Mouse (Mus musculus) MEL (cell line): Measurements from ENCODE around the gene Rpp14. TPM values are rescaled to one million over a fixed set of nuclear protein-coding genes. Genes with fewer than 3 reads are reported as not detected.

Source experiments
- DNase-seq: peaks from one replicate; pipeline ENCODE4 v3.0.0; 2011; ENCODE audit warnings: low read depth, low spot score
- H3K27ac ChIP-seq: 2 replicates; pipeline ENCODE4 v1.5.1; 2012; ENCODE audit warnings: low read depth, mild to moderate bottlenecking, control low read depth, low read length, moderate library complexity; ENCODE audit not compliant: control insufficient read depth
- H3K27me3 ChIP-seq, 2 experiments: fragments of 150-350 bp in 1 of 2; sonication (generic) in 1 of 2; 2 replicates each; pipeline ENCODE4 v1.6.1; 2012; ENCODE audit warnings: low read length in 2 of 2, mild to moderate bottlenecking in 2 of 2, improper control_type of control experiment in 1 of 2, moderate library complexity in 1 of 2; ENCODE audit not compliant: insufficient read depth in 2 of 2, control insufficient read depth in 1 of 2
- H3K36me3 ChIP-seq, 2 experiments: 2 replicates each; pipeline ENCODE4 v1.6.1; 2012 to 2014; ENCODE audit warnings: low read length in 2 of 2, improper control_type of control experiment in 1 of 2, inconsistent platforms in 1 of 2, mild to moderate bottlenecking in 1 of 2; ENCODE audit not compliant: insufficient read depth in 2 of 2, control insufficient read depth in 1 of 2
- H3K4me1 ChIP-seq, 2 experiments: fragments of 150-350 bp in 1 of 2; sonication (generic) in 1 of 2; 2 replicates each; pipeline ENCODE4 v1.6.1; 2012; ENCODE audit warnings: low read length in 2 of 2, improper control_type of control experiment in 1 of 2, mild to moderate bottlenecking in 1 of 2; ENCODE audit not compliant: insufficient read depth in 2 of 2, control insufficient read depth in 1 of 2
- H3K4me3 ChIP-seq, 2 experiments: fragments of 150-350 bp in 1 of 2; sonication (generic) in 1 of 2; 2 replicates each; pipeline ENCODE4 v1.5.1; 2012; ENCODE audit warnings: low read depth in 2 of 2, low read length in 2 of 2, mild to moderate bottlenecking in 2 of 2, moderate library complexity in 2 of 2, control low read depth in 1 of 2, improper control_type of control experiment in 1 of 2; ENCODE audit not compliant: control insufficient read depth in 1 of 2, insufficient read depth in 1 of 2
- H3K79me2 ChIP-seq: 2 replicates; pipeline ENCODE4 v1.6.1; 2012; ENCODE audit warnings: mild to moderate bottlenecking, low read length, moderate library complexity; ENCODE audit not compliant: control insufficient read depth, poor library complexity, insufficient read depth
- H3K9ac ChIP-seq: 2 replicates; pipeline ENCODE4 v1.6.1; 2012; ENCODE audit warnings: low read depth, mild to moderate bottlenecking, control low read depth, low read length, moderate library complexity; ENCODE audit not compliant: control insufficient read depth, poor library complexity, severe bottlenecking
- H3K9me3 ChIP-seq: fragments of 150-350 bp; sonication (generic); replicated peaks from 2 replicates; pipeline ENCODE4 v1.6.1; 2012; ENCODE audit warnings: mild to moderate bottlenecking, low read length, improper control_type of control experiment, moderate library complexity; ENCODE audit not compliant: insufficient read depth
- BHLHE40 ChIP-seq: IDR thresholded peaks from 2 replicates; pipeline ENCODE4 v1.6.1; 2012; ENCODE audit warnings: low read depth, mild to moderate bottlenecking, inconsistent platforms, low read length, improper control_type of control experiment, borderline replicate concordance
- CTCF ChIP-seq, 3 experiments: IDR thresholded peaks in 2 of 3; conservative IDR thresholded peaks in 1 of 3; 2 replicates each; pipeline ENCODE4 v1.5.1; 2011 to 2012; ENCODE audit warnings: low read length in 3 of 3, low read depth in 2 of 3, mild to moderate bottlenecking in 2 of 3, improper control_type of control experiment in 1 of 3, inconsistent platforms in 1 of 3, mixed read lengths in 1 of 3, moderate library complexity in 1 of 3; ENCODE audit not compliant: control insufficient read depth in 1 of 3, insufficient read depth in 1 of 3, poor library complexity in 1 of 3, severe bottlenecking in 1 of 3
- E2F4 ChIP-seq: IDR thresholded peaks from 2 replicates; pipeline ENCODE4 v1.6.1; 2011; ENCODE audit warnings: low read depth, low read length, improper control_type of control experiment, borderline replicate concordance
- ELF1 ChIP-seq: IDR thresholded peaks from 2 replicates; pipeline ENCODE4 v1.6.1; 2014; ENCODE audit warnings: low read depth, mild to moderate bottlenecking, inconsistent platforms, low read length, improper control_type of control experiment, moderate library complexity
- EP300 ChIP-seq, 2 experiments: IDR thresholded peaks; 2 replicates each; pipeline ENCODE4 v1.6.1; 2011; ENCODE audit warnings: improper control_type of control experiment in 2 of 2, low read length in 2 of 2, low read depth in 1 of 2, mild to moderate bottlenecking in 1 of 2
- GABPA ChIP-seq: IDR thresholded peaks from 2 replicates; pipeline ENCODE4 v1.6.1; 2012; ENCODE audit warnings: low read depth, mild to moderate bottlenecking, inconsistent platforms, low read length, improper control_type of control experiment, moderate library complexity
- HCFC1 ChIP-seq: IDR thresholded peaks from 2 replicates; pipeline ENCODE4 v1.6.1; 2012; ENCODE audit warnings: low read depth, mild to moderate bottlenecking, inconsistent platforms, low read length, improper control_type of control experiment, moderate library complexity
- MAFK ChIP-seq: IDR thresholded peaks from 2 replicates; pipeline ENCODE4 v1.6.1; 2011; ENCODE audit warnings: low read depth, mild to moderate bottlenecking, low read length, improper control_type of control experiment, borderline replicate concordance
- MAX ChIP-seq: IDR thresholded peaks from 2 replicates; pipeline ENCODE4 v1.6.1; 2011; ENCODE audit warnings: low read length, improper control_type of control experiment
- MAZ ChIP-seq: IDR thresholded peaks from 2 replicates; pipeline ENCODE4 v1.6.1; 2012; ENCODE audit warnings: low read depth, mild to moderate bottlenecking, inconsistent platforms, low read length, improper control_type of control experiment
- MEF2A ChIP-seq: IDR thresholded peaks from 2 replicates; pipeline ENCODE4 v1.6.1; 2014; ENCODE audit warnings: low read depth, mild to moderate bottlenecking, inconsistent platforms, low read length, improper control_type of control experiment; ENCODE audit not compliant: poor library complexity, insufficient replicate concordance, severe bottlenecking; ENCODE audit errors: extremely low read depth
- MXI1 ChIP-seq: IDR thresholded peaks from 2 replicates; pipeline ENCODE4 v1.6.1; 2011; ENCODE audit warnings: mild to moderate bottlenecking, low read depth, low read length, improper control_type of control experiment
- MYB ChIP-seq: IDR thresholded peaks from 2 replicates; pipeline ENCODE4 v1.6.1; 2011; ENCODE audit warnings: mild to moderate bottlenecking, low read depth, low read length, improper control_type of control experiment
- MYC ChIP-seq: IDR thresholded peaks from 2 replicates; pipeline ENCODE4 v1.6.1; 2011; ENCODE audit warnings: low read depth, mild to moderate bottlenecking, low read length, improper control_type of control experiment, moderate library complexity
- NELFE ChIP-seq: IDR thresholded peaks from 2 replicates; pipeline ENCODE4 v1.6.1; 2011; ENCODE audit warnings: low read depth, low read length, improper control_type of control experiment
- POLR2AphosphoS2 ChIP-seq: IDR thresholded peaks from 2 replicates; pipeline ENCODE4 v1.6.1; 2011; ENCODE audit warnings: low read length, improper control_type of control experiment
- RCOR1 ChIP-seq: IDR thresholded peaks from 2 replicates; pipeline ENCODE4 v1.6.1; 2012; ENCODE audit warnings: low read depth, mild to moderate bottlenecking, inconsistent platforms, low read length, improper control_type of control experiment
- SMC3 ChIP-seq: IDR thresholded peaks from 2 replicates; pipeline ENCODE4 v1.6.1; 2011; ENCODE audit warnings: low read depth, low read length, improper control_type of control experiment
- TBP ChIP-seq: IDR thresholded peaks from 2 replicates; pipeline ENCODE4 v1.8.0; 2011; ENCODE audit warnings: low read depth, low read length, improper control_type of control experiment
- TCF12 ChIP-seq: IDR thresholded peaks from 2 replicates; pipeline ENCODE4 v1.6.1; 2014; ENCODE audit warnings: low read depth, mild to moderate bottlenecking, inconsistent platforms, low read length, improper control_type of control experiment, moderate library complexity
- UBTF ChIP-seq: IDR thresholded peaks from 2 replicates; pipeline ENCODE4 v1.6.1; 2012; ENCODE audit warnings: low read depth, mild to moderate bottlenecking, inconsistent platforms, low read length, improper control_type of control experiment, moderate library complexity, borderline replicate concordance; ENCODE audit not compliant: insufficient read depth
- USF2 ChIP-seq, 2 experiments: IDR thresholded peaks; 2 replicates each; pipeline ENCODE4 v1.6.1; 2011 to 2012; ENCODE audit warnings: improper control_type of control experiment in 2 of 2, low read length in 2 of 2, borderline replicate concordance in 1 of 2, inconsistent platforms in 1 of 2, low read depth in 1 of 2, mild to moderate bottlenecking in 1 of 2; ENCODE audit not compliant: insufficient read depth in 1 of 2
- ZKSCAN1 ChIP-seq: IDR thresholded peaks from 2 replicates; pipeline ENCODE4 v1.6.1; 2012; ENCODE audit warnings: low read depth, mild to moderate bottlenecking, inconsistent platforms, low read length, improper control_type of control experiment, moderate library complexity
- ZMIZ1 ChIP-seq: IDR thresholded peaks from 2 replicates; pipeline ENCODE4 v1.6.1; 2012; ENCODE audit warnings: low read depth, mild to moderate bottlenecking, inconsistent platforms, low read length, improper control_type of control experiment, moderate library complexity
- polyA plus RNA-seq, 2 experiments: library from polyadenylated mRNA; stranded (reverse) in 1 of 2; unstranded in 1 of 2; fragments of >175 nt in 1 of 2; fragments of >200 nt in 1 of 2; gene quantifications; 2 replicates each; pipeline versions ENCODE4 v1.2.1 to v1.2.4; 2012; ENCODE audit warnings: low replicate concordance in 2 of 2, low read depth in 1 of 2; ENCODE audit not compliant: insufficient read length in 2 of 2, insufficient read depth in 1 of 2, missing spikeins in 1 of 2
- total RNA-seq: library from RNA; depleted of rRNA; stranded (reverse); fragments of 300-350 nt; gene quantifications from 2 replicates; pipeline ENCODE4 v1.2.3, GENCODE M21; 2012

The Rpp14 gene
- total and polyA plus RNA-seq, 3 experiments = 41.2 to 45.5 TPM; not detected in 1

DNA sequence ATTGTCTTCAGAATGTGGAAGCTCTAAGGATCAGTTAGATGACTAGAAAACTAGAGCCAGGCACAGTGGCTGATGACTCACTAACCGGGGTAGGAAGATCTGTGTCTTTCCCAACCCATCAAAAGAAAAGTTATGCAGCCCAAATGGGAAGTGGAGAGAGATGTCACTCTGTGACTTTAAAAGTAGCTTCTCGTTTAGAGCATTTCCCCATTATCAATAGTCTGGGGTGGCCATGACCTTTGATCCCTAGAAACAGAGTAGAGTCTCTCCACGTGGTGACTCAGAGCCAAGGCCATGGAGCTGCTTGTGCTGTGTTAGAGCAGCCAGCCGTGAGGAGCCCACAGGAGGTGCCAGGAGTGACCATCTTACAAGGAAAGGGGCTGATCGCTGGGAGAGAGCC, 13.3 kb downstream of the Rpp14 start:
- H3K27ac ChIP-seq = no peak overlapping the region
- no peak overlapping the region for H3K4me3 ChIP-seq
- H3K9ac ChIP-seq = no peak overlapping the region
- no peak for DNase-seq
- H3K27me3 ChIP-seq = no peaks in the 10 kb centered on the region
- H3K9me3 ChIP-seq = no peaks in the 10 kb centered on the region
- H3K4me1 ChIP-seq = no peaks in the 10 kb centered on the region
- TF ChIP-seq POLR2AphosphoS2 = no peak
- TF ChIP-seq MAX = no peak
- no peak for TF ChIP-seq BHLHE40
- no peak for TF ChIP-seq EP300 (IDR thresholded peaks at IDR 0.05; ENCODE audit: low read depth in 1 of 2, low read length in 2 of 2)
- TF ChIP-seq MYC = no peak
- no peak for TF ChIP-seq CTCF (IDR thresholded peaks at IDR 0.05 in 2 of 3, conservative IDR thresholded peaks at IDR 0.05 in 1 of 3; ENCODE audit: control insufficient read depth in 1 of 3, insufficient read depth in 1 of 3, low read depth in 2 of 3, low read length in 3 of 3, poor library complexity in 1 of 3, severe bottlenecking in 1 of 3)
- TF ChIP-seq MXI1 = no peak
- no peak for TF ChIP-seq SMC3
- TF ChIP-seq USF2 (IDR thresholded peaks at IDR 0.05; ENCODE audit: borderline replicate concordance in 1 of 2, insufficient read depth in 1 of 2, low read depth in 1 of 2, low read length in 2 of 2) = no peak
- no peak for TF ChIP-seq ZMIZ1
- TF ChIP-seq GABPA = no peak
- no peak for TF ChIP-seq ZKSCAN1
- no peak for TF ChIP-seq HCFC1
- no peak for TF ChIP-seq ELF1
- TF ChIP-seq TBP = no peak
- TF ChIP-seq E2F4 = no peak
- TF ChIP-seq MAZ = no peak
- TF ChIP-seq MYB = no peak
- H3K36me3 ChIP-seq = peaks cover 0 to 10% of the 10 kb centered on the region in 2 experiments; a peak in 3 of 4 replicates
- peaks cover 1% of the 10 kb centered on the region; the same call in 1 of the 2 replicates for H3K79me2 ChIP-seq

DNA sequence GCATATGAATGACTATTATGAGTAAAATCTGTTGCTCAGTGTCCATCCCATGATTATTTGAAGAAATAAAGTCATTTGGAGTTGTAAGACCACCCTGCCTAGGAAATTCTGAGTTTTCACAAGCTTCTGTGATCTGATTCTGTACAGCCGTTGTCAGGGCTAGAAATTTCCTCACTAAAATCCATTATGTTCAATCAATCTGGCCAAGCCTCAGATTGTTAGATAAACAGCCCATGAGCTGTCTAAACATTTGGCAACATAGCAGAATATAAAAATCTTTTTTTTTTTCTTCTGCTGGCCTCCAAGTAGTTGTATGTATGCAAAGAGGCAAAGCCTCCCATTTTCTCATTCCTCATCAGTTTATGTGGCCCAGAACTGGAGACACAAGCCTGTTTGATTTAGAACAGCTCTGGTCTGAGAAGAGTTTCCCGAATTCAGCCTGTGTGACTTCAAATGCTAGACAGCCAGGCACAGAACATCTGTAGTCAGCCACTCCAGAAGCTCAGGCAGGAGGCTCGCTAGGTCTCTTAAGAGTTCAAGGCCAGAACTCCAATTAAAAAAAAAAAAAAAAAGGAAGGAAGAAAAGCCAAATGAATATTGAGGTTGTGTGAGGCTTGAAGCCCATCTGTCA, 14.9 kb downstream of the Rpp14 start:
- H3K36me3 ChIP-seq = peaks cover 2 to 7% of the 10 kb centered on the region in 2 experiments
- no peak overlapping the region for H3K27ac ChIP-seq
- H3K4me1 ChIP-seq = peaks cover 4% of the 10 kb centered on the region in 2 experiments; a peak in 3 of 4 replicates
- TF ChIP-seq UBTF (no peak), ELF1 (no peak), MAFK (no peak), NELFE (no peak), RCOR1 (no peak), MEF2A (no peak), TCF12 (no peak)
- H3K9ac ChIP-seq = no peak overlapping the region
- DNase-seq = no peak
- H3K4me3 ChIP-seq = no peak overlapping the region
- peaks cover 1% of the 10 kb centered on the region; the same call in 1 of the 2 replicates for H3K79me2 ChIP-seq
- H3K27me3 ChIP-seq = no peaks in the 10 kb centered on the region
- no peaks in the 10 kb centered on the region for H3K9me3 ChIP-seq
